Mouse (Mus musculus): ENCODE data around the gene Rassf5. TPM values are rescaled to one million over a fixed set of nuclear protein-coding genes. Genes with fewer than 3 reads are reported as not detected.

Gene Rassf5
- polyA plus RNA-seq, 1 experiment from 2014 or later, result 2.6 TPM

GRCm38 (mm10) chr1:131183201-131183600 lies 61.9 kb downstream of the Rassf5 start:
- Histone ChIP-seq H3K36me3 (peaks cover 24% of the 10 kb centered on the region), H3K9me3 (no peaks in the 10 kb centered on the region), H3K4me1 (replicated peaks) (no peaks in the 10 kb centered on the region), H3K4me3 (no peak overlapping the region), H3K27ac (no peak overlapping the region), H3K27me3 (no peaks in the 10 kb centered on the region), H3K4me2 (no peak overlapping the region), H3K9ac (no peak overlapping the region)
- WGBS, result 89% methylated on average over 7 of the region's 7 CpGs
- ATAC-seq (ENCODE audit: low FRiP score), result no peak

GRCm38 (mm10) chr1:131181642-131182527 lies 63.2 kb downstream of the Rassf5 start:
- ATAC-seq (ENCODE audit: low FRiP score), result peak; percentile 64; the same call in 1 of the 2 replicates
- no peak overlapping the region for H3K9ac ChIP-seq
- no peaks in the 10 kb centered on the region for H3K27me3 ChIP-seq
- no peaks in the 10 kb centered on the region for H3K9me3 ChIP-seq
- 70% methylated on average over 9 of the region's 9 CpGs for WGBS
- H3K4me1 ChIP-seq (replicated peaks), result no peaks in the 10 kb centered on the region; the same call in 1 of the 2 replicates
- no peak overlapping the region for H3K27ac ChIP-seq
- no peak overlapping the region for H3K4me3 ChIP-seq
- H3K4me2 ChIP-seq, result no peak overlapping the region
- H3K36me3 ChIP-seq, result peaks cover 37% of the 10 kb centered on the region

- Histone ChIP-seq H3K27me3 (no peaks in the 10 kb centered on the region), H3K27ac (no peak overlapping the region), H3K4me3 (no peak overlapping the region), H3K36me3 (peaks cover 52% of the 10 kb centered on the region), H3K4me1 (replicated peaks) (no peaks in the 10 kb centered on the region; the same call in 1 of the 2 replicates), H3K9ac (no peak overlapping the region), H3K4me2 (no peak overlapping the region), H3K9me3 (no peaks in the 10 kb centered on the region)
- no peak for ATAC-seq (ENCODE audit: low FRiP score)
- 93% methylated on average over 7 of the region's 7 CpGs for WGBS
Observed at GRCm38 (mm10) chr1:131180386-131180785, 64.7 kb downstream of the Rassf5 start.

- WGBS, result 86% methylated on average over 5 of the region's 5 CpGs
- no peak for ATAC-seq (ENCODE audit: low FRiP score)
- no peaks in the 10 kb centered on the region for H3K9me3 ChIP-seq
- no peaks in the 10 kb centered on the region for H3K27me3 ChIP-seq
- no peak overlapping the region for H3K27ac ChIP-seq
- H3K4me1 ChIP-seq (replicated peaks), result no peaks in the 10 kb centered on the region; the same call in 1 of the 2 replicates
- peaks cover 75% of the 10 kb centered on the region for H3K36me3 ChIP-seq
- H3K4me3 ChIP-seq, result no peak overlapping the region
- H3K9ac ChIP-seq, result no peak overlapping the region
- H3K4me2 ChIP-seq, result no peak overlapping the region
Observed at GRCm38 (mm10) chr1:131178083-131178482, 67.0 kb downstream of the Rassf5 start.

- Histone ChIP-seq H3K36me3 (peaks cover 83% of the 10 kb centered on the region), H3K4me3 (no peak overlapping the region), H3K9ac (no peak overlapping the region; the same call in 1 of the 2 replicates), H3K4me2 (no peak overlapping the region), H3K4me1 (replicated peaks) (no peaks in the 10 kb centered on the region; the same call in 1 of the 2 replicates), H3K27me3 (no peaks in the 10 kb centered on the region), H3K27ac (no peak overlapping the region), H3K9me3 (no peaks in the 10 kb centered on the region)
- 52% methylated on average over 4 of the region's 4 CpGs for WGBS
- no peak for ATAC-seq (ENCODE audit: low FRiP score)
Observed at GRCm38 (mm10) chr1:131177249-131177648, 67.8 kb downstream of the Rassf5 start.

- no peak overlapping the region for H3K9ac ChIP-seq
- H3K9me3 ChIP-seq, result no peaks in the 10 kb centered on the region
- 97% methylated on average over 8 of the region's 8 CpGs for WGBS
- H3K4me3 ChIP-seq, result no peak overlapping the region
- no peaks in the 10 kb centered on the region; the same call in 1 of the 2 replicates for H3K4me1 ChIP-seq (replicated peaks)
- ATAC-seq (ENCODE audit: low FRiP score), result no peak
- H3K27ac ChIP-seq, result no peak overlapping the region
- no peak overlapping the region for H3K4me2 ChIP-seq
- H3K27me3 ChIP-seq, result no peaks in the 10 kb centered on the region
- peaks cover 95% of the 10 kb centered on the region for H3K36me3 ChIP-seq
Observed at GRCm38 (mm10) chr1:131175819-131176218, 69.2 kb downstream of the Rassf5 start.

GRCm38 (mm10) chr1:131175189-131175588 lies 69.9 kb downstream of the Rassf5 start:
- Histone ChIP-seq H3K9me3 (no peaks in the 10 kb centered on the region), H3K4me2 (no peak overlapping the region), H3K9ac (no peak overlapping the region), H3K4me1 (replicated peaks) (no peaks in the 10 kb centered on the region; the same call in 1 of the 2 replicates), H3K36me3 (peaks cover 95% of the 10 kb centered on the region), H3K4me3 (no peak overlapping the region), H3K27ac (no peak overlapping the region), H3K27me3 (no peaks in the 10 kb centered on the region)
- ATAC-seq (ENCODE audit: low FRiP score), result no peak
- 94% methylated on average over 1 of the region's 1 CpGs for WGBS

- Histone ChIP-seq H3K4me1 (replicated peaks) (no peaks in the 10 kb centered on the region; the same call in 1 of the 2 replicates), H3K4me2 (no peak overlapping the region), H3K4me3 (no peak overlapping the region), H3K9me3 (no peaks in the 10 kb centered on the region), H3K27me3 (no peaks in the 10 kb centered on the region), H3K36me3 (peaks cover 95% of the 10 kb centered on the region), H3K9ac (no peak overlapping the region), H3K27ac (no peak overlapping the region)
- ATAC-seq (ENCODE audit: low FRiP score), result no peak
- 89% methylated on average over 12 of the region's 12 CpGs for WGBS
Observed at GRCm38 (mm10) chr1:131174299-131174861, 70.7 kb downstream of the Rassf5 start.

- Histone ChIP-seq H3K27ac (no peak overlapping the region), H3K9ac (no peak overlapping the region), H3K36me3 (peaks cover 98% of the 10 kb centered on the region), H3K4me1 (replicated peaks) (no peaks in the 10 kb centered on the region; the same call in 1 of the 2 replicates), H3K4me3 (no peak overlapping the region), H3K4me2 (no peak overlapping the region), H3K27me3 (no peaks in the 10 kb centered on the region), H3K9me3 (no peaks in the 10 kb centered on the region)
- ATAC-seq (ENCODE audit: low FRiP score), result no peak
- 92% methylated on average over 6 of the region's 6 CpGs for WGBS
Observed at GRCm38 (mm10) chr1:131173809-131174208, 71.2 kb downstream of the Rassf5 start.

GRCm38 (mm10) chr1:131173001-131173400 lies 72.1 kb downstream of the Rassf5 start:
- 87% methylated on average over 7 of the region's 7 CpGs for WGBS
- Histone ChIP-seq H3K4me2 (no peak overlapping the region), H3K9me3 (no peaks in the 10 kb centered on the region), H3K4me1 (replicated peaks) (no peaks in the 10 kb centered on the region; the same call in 1 of the 2 replicates), H3K27ac (no peak overlapping the region), H3K27me3 (no peaks in the 10 kb centered on the region), H3K9ac (no peak overlapping the region), H3K4me3 (no peak overlapping the region), H3K36me3 (peaks cover 99% of the 10 kb centered on the region)
- no peak for ATAC-seq (ENCODE audit: low FRiP score)

- H3K4me1 ChIP-seq (replicated peaks), result no peaks in the 10 kb centered on the region
- WGBS, result 95% methylated on average over 10 of the region's 10 CpGs
- H3K4me3 ChIP-seq, result no peak overlapping the region
- H3K4me2 ChIP-seq, result no peak overlapping the region
- no peak overlapping the region for H3K9ac ChIP-seq
- no peak for ATAC-seq (ENCODE audit: low FRiP score)
- H3K36me3 ChIP-seq, result peaks cover 99% of the 10 kb centered on the region
- no peaks in the 10 kb centered on the region for H3K27me3 ChIP-seq
- H3K9me3 ChIP-seq, result no peaks in the 10 kb centered on the region
- H3K27ac ChIP-seq, result no peak overlapping the region
Observed at GRCm38 (mm10) chr1:131167612-131168011, 77.4 kb downstream of the Rassf5 start.

GRCm38 (mm10) chr1:131164427-131164826 lies 80.6 kb downstream of the Rassf5 start:
- ATAC-seq (ENCODE audit: low FRiP score), result no peak
- H3K4me1 ChIP-seq (replicated peaks), result no peaks in the 10 kb centered on the region

More at GRCm38 (mm10) chr1:131164427-131164826, 80.6 kb downstream of the Rassf5 start:
- H3K27ac ChIP-seq, result no peak overlapping the region
- H3K27me3 ChIP-seq, result no peaks in the 10 kb centered on the region
- H3K4me2 ChIP-seq, result no peak overlapping the region
- H3K9me3 ChIP-seq, result no peaks in the 10 kb centered on the region
- peaks cover 92% of the 10 kb centered on the region for H3K36me3 ChIP-seq
- no peak overlapping the region for H3K9ac ChIP-seq
- no peak overlapping the region for H3K4me3 ChIP-seq
- WGBS, result 89% methylated on average over 6 of the region's 6 CpGs
